ENCODE assay signal across 29 mouse cellular contexts in the genomic region with DNA sequence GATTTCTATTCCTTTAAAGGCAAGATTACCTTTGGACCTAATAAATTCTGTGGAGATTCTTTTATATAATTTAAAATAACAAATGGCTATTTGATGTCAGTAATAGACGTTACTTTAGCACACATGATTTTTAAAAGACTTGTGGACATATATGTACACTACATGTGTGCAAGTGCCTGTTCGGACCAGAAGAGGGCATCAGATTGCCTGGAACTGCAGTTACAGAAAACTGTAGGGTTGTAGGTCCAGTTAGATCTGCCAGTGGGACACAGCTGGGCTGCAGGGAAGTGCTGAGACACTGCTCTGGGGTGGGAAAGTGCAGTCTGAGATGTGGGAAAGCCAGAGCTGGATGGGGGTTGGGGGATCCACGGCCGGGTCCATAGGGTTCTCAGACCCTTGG. TPM values are rescaled to one million over a fixed set of nuclear protein-coding genes. Genes with fewer than 3 reads are reported as not detected.
DNase-seq lines count a peak whose midpoint lies in the region; ATAC-seq and TF ChIP-seq lines count a peak whose summit lies in the region.
"Had no signal": no experiment of that assay in that cellular context is flagged by ENCODE, and none has a peak within 500 bp of the region (broad histone marks: within the 10 kb centered on the region; RNA-seq: fewer than 3 reads in every experiment).

No protein-coding gene starts in this region.

- peak; percentile 19; the same call in 1 of the 2 replicates for TF ChIP-seq CTCF in kidney, postnatal 0 days (IDR thresholded peaks at IDR 0.05; ENCODE audit: low read depth)
- TF ChIP-seq CTCF in E14TG2a.4 (conservative IDR thresholded peaks at IDR 0.05; ENCODE audit: low read length): peak; percentile 59

- H3K27ac ChIP-seq in kidney, postnatal 0 days: no peak overlapping the region
- H3K27ac ChIP-seq: embryonic facial prominence, embryonic 10.5 days; embryonic facial prominence, embryonic 15.5 days; forebrain, embryonic 12.5 days; hindbrain, embryonic 13.5 days; kidney, embryonic 15.5 days; midbrain, embryonic 12.5 days; stomach, embryonic 15.5 days had no signal

- no peaks in the 10 kb centered on the region for H3K36me3 ChIP-seq in kidney, postnatal 0 days (ENCODE audit: insufficient read depth, low read length)
- H3K36me3 ChIP-seq in E14TG2a.4 (ENCODE audit: insufficient read depth, low read length): no peaks in the 10 kb centered on the region
- H3K36me3 ChIP-seq: embryonic facial prominence, embryonic 10.5 days; embryonic facial prominence, embryonic 15.5 days; forebrain, embryonic 12.5 days; hindbrain, embryonic 13.5 days; kidney, embryonic 15.5 days; midbrain, embryonic 12.5 days; stomach, embryonic 15.5 days had no signal

- H3K4me3 ChIP-seq in kidney, postnatal 0 days (replicated peaks; ENCODE audit: low read depth, low read length): no peak overlapping the region
- H3K4me3 ChIP-seq in E14TG2a.4 (replicated peaks; ENCODE audit: low read length): no peak overlapping the region
- H3K4me3 ChIP-seq: embryonic facial prominence, embryonic 10.5 days; embryonic facial prominence, embryonic 15.5 days; forebrain, embryonic 12.5 days; hindbrain, embryonic 13.5 days; kidney, embryonic 15.5 days; megakaryocyte, embryonic 14.5 days; midbrain, embryonic 12.5 days; stomach, embryonic 15.5 days had no signal

- WGBS in kidney, postnatal 0 days: 91% methylated on average over 4 of the region's 4 CpGs

- no peaks in the 10 kb centered on the region for H3K4me1 ChIP-seq in kidney, postnatal 0 days (replicated peaks; ENCODE audit: insufficient read depth, low read length)
- no peaks in the 10 kb centered on the region for H3K4me1 ChIP-seq in E14TG2a.4 (replicated peaks; ENCODE audit: low read depth, low read length)
- H3K4me1 ChIP-seq: embryonic facial prominence, embryonic 10.5 days; embryonic facial prominence, embryonic 15.5 days; forebrain, embryonic 12.5 days; hindbrain, embryonic 13.5 days; kidney, embryonic 15.5 days; megakaryocyte, embryonic 14.5 days; midbrain, embryonic 12.5 days; stomach, embryonic 15.5 days had no signal

- DNase-seq in kidney, postnatal 0 days (ENCODE audit: low spot score): no peak
- no peak for DNase-seq in kidney, postnatal 14 days
- DNase-seq in ES-CJ7 (ENCODE audit: low read depth, low spot score): peak; percentile 73
- peak; percentile 81 for DNase-seq in ZHBTc4 (ENCODE audit: low read depth, low spot score)
- no peak for DNase-seq in yolk sac, embryonic 10.5 days (ENCODE audit: low spot score)
- no peak for DNase-seq in thymus, postnatal 0 days (ENCODE audit: low spot score)
- DNase-seq: adrenal gland, postnatal 10 days; cerebellum, adult 8-10 months; cerebellum, postnatal 25 days; gastrocnemius, postnatal 14 days; heart, postnatal 14 days; kidney, adult 18-20 months; layer of hippocampus, adult 9-11 months; lung, postnatal 4 days; retina, postnatal 1 day; right cerebral cortex, postnatal 14 days; thymus, adult 18-20 months; thymus, postnatal 36 days had no signal

- no peaks in the 10 kb centered on the region for H3K9me3 ChIP-seq in kidney, postnatal 0 days (replicated peaks; ENCODE audit: low read length)
- no peaks in the 10 kb centered on the region for H3K9me3 ChIP-seq in E14TG2a.4 (ENCODE audit: low read length)
- H3K9me3 ChIP-seq: embryonic facial prominence, embryonic 10.5 days; embryonic facial prominence, embryonic 15.5 days; forebrain, embryonic 12.5 days; hindbrain, embryonic 13.5 days; kidney, embryonic 15.5 days; megakaryocyte, embryonic 14.5 days; midbrain, embryonic 12.5 days; stomach, embryonic 15.5 days had no signal

- ATAC-seq in kidney, postnatal 0 days (replicated peaks; ENCODE audit: low FRiP score, low read depth): no peak

- no peaks in the 10 kb centered on the region for H3K27me3 ChIP-seq in kidney, postnatal 0 days (ENCODE audit: insufficient read depth, low read length)
- H3K27me3 ChIP-seq in E14TG2a.4 (ENCODE audit: insufficient read depth, low read length): no peaks in the 10 kb centered on the region
- H3K27me3 ChIP-seq: embryonic facial prominence, embryonic 15.5 days; forebrain, embryonic 12.5 days; hindbrain, embryonic 13.5 days; kidney, embryonic 15.5 days; megakaryocyte, embryonic 14.5 days; midbrain, embryonic 12.5 days; stomach, embryonic 15.5 days had no signal

- no peak overlapping the region for H3K9ac ChIP-seq in kidney, postnatal 0 days (ENCODE audit: low read depth, low read length)
- H3K9ac ChIP-seq: embryonic facial prominence, embryonic 15.5 days; forebrain, embryonic 12.5 days; hindbrain, embryonic 13.5 days; kidney, embryonic 15.5 days; midbrain, embryonic 12.5 days; stomach, embryonic 15.5 days had no signal

- H3K4me2 ChIP-seq in kidney, postnatal 0 days (ENCODE audit: low read length): no peak overlapping the region
- H3K4me2 ChIP-seq: embryonic facial prominence, embryonic 15.5 days; forebrain, embryonic 12.5 days; hindbrain, embryonic 13.5 days; kidney, embryonic 15.5 days; midbrain, embryonic 12.5 days; stomach, embryonic 15.5 days had no signal

RNA-seq across cellular contexts. Expression of gene Sertm1, which starts 16.9 kb away (rescaled TPM):
- polyA plus RNA-seq in kidney, postnatal 0 days (2015; fragmentation: Nextera tagmentation; extraction: Ambion mirVana): not detected in 2 replicates
- not detected in 2 replicates for polyA plus RNA-seq in thymus, postnatal 0 days (2015; fragmentation: Nextera tagmentation; extraction: Ambion mirVana)
- polyA plus RNA-seq: liver, adult 2 months; lung, embryonic 16.5 days had no signal

Comparison
In these comparisons a context has a peak if more than half of its experiments do, and no peak if none do; other contexts are left out.
1. DNase-seq: peak in ES-CJ7 (single experiment) and ZHBTc4 (single experiment); none in kidney, postnatal 0 days (single experiment), kidney, postnatal 14 days (single experiment), yolk sac, embryonic 10.5 days (single experiment) and thymus, postnatal 0 days (single experiment).